Mouse (Mus musculus): Measurements from ENCODE around the gene Atp6v0d1.

GRCm38 (mm10) chr8:105592431-105592830 is 26.6 kb upstream of the Atp6v0d1 start:
- TF ChIP-seq EP300 (IDR thresholded peaks at IDR 0.05; ENCODE audit: low read depth in 1 of 2, low read length in 2 of 2) (no peak), POLR2AphosphoS5 (IDR thresholded peaks at IDR 0.05; ENCODE audit: borderline replicate concordance, low read depth, low read length) (no peak), POLR2A (IDR thresholded peaks at IDR 0.05; ENCODE audit: control insufficient read depth in 1 of 2, insufficient read depth in 1 of 2, low read depth in 1 of 2, low read length in 2 of 2, poor library complexity in 1 of 2) (no peak), CTCF (IDR thresholded peaks at IDR 0.05 in 2 of 3, conservative IDR thresholded peaks at IDR 0.05 in 1 of 3; ENCODE audit: control insufficient read depth in 1 of 3, insufficient read depth in 1 of 3, low read depth in 2 of 3, low read length in 3 of 3, poor library complexity in 1 of 3, severe bottlenecking in 1 of 3) (no peak), POLR2AphosphoS2 (IDR thresholded peaks at IDR 0.05; ENCODE audit: low read length) (no peak), USF2 (IDR thresholded peaks at IDR 0.05; ENCODE audit: borderline replicate concordance in 1 of 2, insufficient read depth in 1 of 2, low read depth in 1 of 2, low read length in 2 of 2) (no peak)

All from MEL (cell line).